ENCODE assay signal across 14 mouse cellular contexts in genomic region chr17:62700791-62701602, GRCm38 (mm10).
DNase-seq lines count a peak whose midpoint lies in the region; ATAC-seq and TF ChIP-seq lines count a peak whose summit lies in the region.
"Had no signal": no experiment of that assay in that cellular context is flagged by ENCODE, and none has a peak within 500 bp of the region (broad histone marks: within the 10 kb centered on the region; RNA-seq: fewer than 3 reads in every experiment).

No protein-coding gene starts in this region.

- no peak for TF ChIP-seq POLR2A in brain, embryonic 14.5 days (IDR thresholded peaks at IDR 0.05; ENCODE audit: borderline replicate concordance, extremely low read depth, insufficient read depth, insufficient read length, poor library complexity, severe bottlenecking)

- DNase-seq in embryo, embryonic 10 days (ENCODE audit: low spot score), result peak; percentile 42
- DNase-seq in embryo, embryonic 9.5 days (ENCODE audit: extremely low spot score), result no peak
- no peak for DNase-seq in kidney, adult 11 months
- DNase-seq in brain, embryonic 14.5 days (ENCODE audit: low read depth), result peak; percentile 58
- DNase-seq in limb, embryonic 11.5 days (ENCODE audit: low spot score), result peak; percentile 75
- DNase-seq in left cerebral cortex, adult 2 months (ENCODE audit: extremely low spot score in 1 of 2, low spot score in 2 of 2), result no peak
- DNase-seq: cerebellum, adult 11 months; gastrocnemius, adult 2 months; right cerebral cortex, adult 18-20 months had no signal

- no peaks in the 10 kb centered on the region for H3K9me3 ChIP-seq in kidney, embryonic 15.5 days (replicated peaks)
- H3K9me3 ChIP-seq in limb, embryonic 11.5 days (ENCODE audit: control insufficient read depth, low read length), result no peaks in the 10 kb centered on the region
- H3K9me3 ChIP-seq: neural tube, embryonic 13.5 days had no signal

- no peak overlapping the region for H3K27ac ChIP-seq in kidney, embryonic 15.5 days
- no peak overlapping the region for H3K27ac ChIP-seq in limb, embryonic 11.5 days (replicated peaks; ENCODE audit: low read depth, low read length)
- no peak overlapping the region for H3K27ac ChIP-seq in left cerebral cortex, adult 2 months
- H3K27ac ChIP-seq: gastrocnemius, adult 2 months; neural tube, embryonic 13.5 days had no signal

- H3K27me3 ChIP-seq in kidney, embryonic 15.5 days, result no peaks in the 10 kb centered on the region
- H3K27me3 ChIP-seq in limb, embryonic 11.5 days (ENCODE audit: control insufficient read depth, insufficient read depth, low read length), result no peaks in the 10 kb centered on the region
- H3K27me3 ChIP-seq: CH12.LX; neural tube, embryonic 13.5 days had no signal

- ATAC-seq in kidney, embryonic 15.5 days (replicated peaks; ENCODE audit: low FRiP score), result no peak; the same call in 1 of the 2 replicates
- ATAC-seq in limb, embryonic 11.5 days (ENCODE audit: insufficient number of reproducible peaks, low FRiP score, low TSS enrichment, low read depth), result peak; percentile 68; the same call in 1 of the 2 replicates
- ATAC-seq in frontal cortex, adult (ENCODE audit: low TSS enrichment), result no peak

- no peak overlapping the region for H3K4me3 ChIP-seq in kidney, embryonic 15.5 days (replicated peaks)
- no peak overlapping the region for H3K4me3 ChIP-seq in limb, embryonic 11.5 days (ENCODE audit: low read depth, low read length)
- H3K4me3 ChIP-seq in left cerebral cortex, adult 2 months, result no peak overlapping the region
- H3K4me3 ChIP-seq: erythroblast, embryonic 14.5 days; gastrocnemius, adult 2 months; neural tube, embryonic 13.5 days had no signal

- TF ChIP-seq CTCF in brain, embryonic 14.5 days (IDR thresholded peaks at IDR 0.05; ENCODE audit: borderline replicate concordance, extremely low read depth, insufficient read depth, insufficient read length), result no peak
- TF ChIP-seq CTCF in left cerebral cortex, adult 2 months (IDR thresholded peaks at IDR 0.05), result no peak

- H3K9ac ChIP-seq in kidney, embryonic 15.5 days, result no peak overlapping the region
- no peak overlapping the region for H3K9ac ChIP-seq in limb, embryonic 11.5 days (ENCODE audit: low read length)
- H3K9ac ChIP-seq: neural tube, embryonic 13.5 days had no signal

- 49% methylated on average over 9 of the region's 9 CpGs for WGBS in kidney, embryonic 15.5 days
- WGBS in limb, embryonic 11.5 days, result 6% methylated on average over 9 of the region's 9 CpGs

- H3K4me2 ChIP-seq in kidney, embryonic 15.5 days, result peak overlapping the region; percentile 38; the same call in 1 of the 2 replicates
- H3K4me2 ChIP-seq in limb, embryonic 11.5 days (ENCODE audit: low read depth, severe bottlenecking), result peak overlapping the region; percentile 20; the same call in 1 of the 2 replicates
- H3K4me2 ChIP-seq: neural tube, embryonic 13.5 days had no signal

- intact Hi-C loops in left cerebral cortex, adult 2 months (cut with DNase I), result no loop called here

- peaks cover 8% of the 10 kb centered on the region for H3K4me1 ChIP-seq in kidney, embryonic 15.5 days
- H3K4me1 ChIP-seq in limb, embryonic 11.5 days (ENCODE audit: control insufficient read depth, insufficient read depth, low read length), result peaks cover 12% of the 10 kb centered on the region; the same call in 1 of the 2 replicates

- H3K36me3 ChIP-seq in kidney, embryonic 15.5 days, result no peaks in the 10 kb centered on the region
- no peaks in the 10 kb centered on the region for H3K36me3 ChIP-seq in limb, embryonic 11.5 days (ENCODE audit: control insufficient read depth, insufficient read depth, low read length)
- H3K36me3 ChIP-seq: neural tube, embryonic 13.5 days had no signal

Comparison
In these comparisons a context has a peak if more than half of its experiments do, and no peak if none do; other contexts are left out.
1. DNase-seq: peak in embryo, embryonic 10 days (single experiment), brain, embryonic 14.5 days (single experiment) and limb, embryonic 11.5 days (single experiment); none in embryo, embryonic 9.5 days (single experiment), kidney, adult 11 months (single experiment) and left cerebral cortex, adult 2 months (0 of 2).